Mouse (Mus musculus) heart, adult 8-10 months (tissue): Measurements from ENCODE around the gene Apoa1. TPM values are rescaled to one million over a fixed set of nuclear protein-coding genes. Genes with fewer than 3 reads are reported as not detected.

Experiments
- DNase-seq: peaks from one replicate; pipeline ENCODE4 v3.0.0; 2022; ENCODE audit warnings: low spot score
- total RNA-seq, 4 experiments: library from RNA; stranded (reverse); gene quantifications; 2 replicates each; pipeline ENCODE4 v1.2.4; 2022

The Apoa1 gene
- total RNA-seq, 4 experiments from 2014 or later: not detected

DNA sequence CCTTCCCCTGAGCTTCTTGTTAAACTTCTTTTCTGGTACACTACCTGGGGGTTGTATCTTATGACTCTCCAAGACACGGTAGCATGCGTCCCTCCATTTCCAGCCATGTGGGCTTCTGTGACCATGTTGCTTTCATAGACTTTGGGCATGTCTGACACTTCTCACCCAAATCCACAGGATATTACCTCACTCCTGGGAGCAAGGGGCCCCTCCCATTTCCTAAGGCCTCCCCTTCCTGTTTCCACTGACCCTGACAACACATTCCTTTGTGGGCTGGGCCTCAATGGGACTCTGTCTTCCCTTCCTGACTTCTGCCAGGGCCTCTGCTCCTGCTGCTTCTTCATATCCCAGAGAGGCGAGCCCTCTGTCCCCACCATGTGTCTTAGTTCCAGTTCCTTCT, 29.2 kb downstream of the Apoa1 start:
- peak; percentile 40 for DNase-seq

DNA sequence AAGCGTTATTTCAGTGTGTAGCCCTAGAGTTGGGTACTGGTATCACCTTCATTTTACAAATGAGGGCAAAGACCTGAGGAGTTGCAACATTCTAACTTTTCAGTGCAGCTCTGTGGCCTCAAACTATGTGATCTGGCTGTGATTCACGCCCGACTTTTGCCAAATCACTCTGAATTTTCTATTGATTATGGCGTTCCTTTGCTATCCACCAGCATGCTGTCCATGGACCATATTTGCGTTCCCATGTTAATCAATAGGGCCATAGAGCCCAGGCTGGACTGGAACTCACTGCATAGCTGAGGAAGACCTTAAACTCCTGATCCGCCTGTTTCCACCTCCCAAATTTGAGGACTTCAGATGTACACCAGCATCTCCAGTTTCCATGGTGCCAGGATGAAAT, 30.7 kb downstream of the Apoa1 start:
- no peak for DNase-seq

DNA sequence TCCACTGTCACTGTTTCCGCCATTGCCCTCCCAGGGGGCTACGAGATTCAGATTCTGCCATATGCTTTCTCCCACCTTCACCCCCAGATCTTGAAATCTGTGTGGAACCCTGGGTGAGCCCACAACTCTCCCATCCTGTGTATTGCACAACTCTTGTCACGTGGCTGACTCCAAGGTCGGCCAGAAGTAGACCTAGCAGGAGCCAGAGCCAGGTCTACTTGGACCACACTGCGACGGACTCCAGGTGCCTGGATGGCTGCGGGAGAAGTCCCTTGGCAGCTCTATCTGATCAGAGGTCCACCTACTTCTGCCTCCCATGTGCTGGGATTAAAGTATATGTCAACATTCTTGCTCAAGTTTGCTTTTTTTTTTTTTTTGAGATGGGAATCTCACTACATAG, 32.8 kb downstream of the Apoa1 start:
- DNase-seq: no peak

DNA sequence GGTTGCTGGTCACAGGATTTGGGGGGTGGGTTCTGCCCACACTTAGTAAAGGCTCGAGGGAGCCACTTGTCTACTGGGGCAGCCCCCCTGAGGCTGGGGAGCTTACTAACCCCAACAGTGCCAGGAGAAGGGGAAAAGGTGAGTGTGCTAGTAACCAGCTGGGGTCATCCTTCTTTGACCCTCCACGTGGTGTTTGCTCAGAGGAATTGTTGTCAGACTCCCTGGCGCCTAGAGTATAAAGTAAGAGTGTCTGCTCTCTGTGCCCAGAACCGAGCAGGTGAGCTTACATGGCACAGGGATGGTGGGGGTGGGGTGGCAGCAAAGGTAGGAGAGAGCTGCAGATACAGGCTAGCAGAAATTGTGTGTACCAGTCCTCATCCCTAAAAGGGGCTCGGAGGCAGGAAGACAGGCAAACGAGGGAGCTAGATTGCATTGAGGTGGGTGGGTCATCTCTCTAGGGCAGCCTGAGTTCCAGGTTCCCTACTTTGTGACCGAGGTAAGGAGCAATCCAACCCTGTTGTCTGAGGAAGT, 40.0 kb downstream of the Apoa1 start, which contains the start of gene Apoa5:
Apoa5 (plus strand) TSS at position 291 of the 531 bp plus-strand sequence.
- DNase-seq: no peak

DNA sequence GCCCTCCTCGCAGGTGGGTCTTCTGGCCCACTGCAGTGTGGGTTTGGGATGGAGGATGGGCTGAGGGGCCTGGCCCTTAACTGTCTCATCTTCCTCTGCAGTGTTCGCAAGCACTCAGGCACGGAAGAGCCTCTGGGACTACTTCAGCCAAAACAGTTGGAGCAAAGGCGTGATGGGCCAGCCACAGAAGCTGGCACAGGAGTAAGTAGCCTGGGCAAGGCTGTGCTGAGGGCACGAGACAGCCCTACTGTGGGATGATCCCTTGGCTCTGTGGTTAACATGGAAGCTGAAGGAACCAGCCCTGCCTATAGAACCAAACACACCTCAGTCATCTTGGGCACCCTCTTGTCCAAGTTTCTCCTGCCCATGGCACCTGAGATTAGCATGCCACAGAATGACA, 40.7 kb downstream of the Apoa1 start:
- DNase-seq: no peak

DNA sequence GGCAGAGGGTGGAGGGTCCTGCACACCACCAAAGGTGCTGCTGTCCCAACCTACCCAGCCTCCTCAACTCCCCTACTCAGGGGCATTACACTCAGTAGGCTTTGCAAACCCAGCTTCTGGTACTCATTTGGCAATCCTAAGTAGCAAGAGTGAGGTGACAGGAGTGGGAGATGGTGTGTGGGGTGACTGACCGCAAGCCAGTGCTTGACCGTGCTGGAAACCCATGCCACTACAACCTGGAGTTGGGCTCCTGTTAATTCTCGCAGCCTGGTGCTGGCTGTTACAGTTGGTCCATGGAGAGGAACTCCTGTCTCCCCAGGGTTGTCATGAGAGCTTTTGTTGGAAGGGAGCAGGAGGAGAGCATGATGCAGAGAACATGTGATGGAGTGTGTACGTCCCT, 42.4 kb downstream of the Apoa1 start:
- DNase-seq: no peak

DNA sequence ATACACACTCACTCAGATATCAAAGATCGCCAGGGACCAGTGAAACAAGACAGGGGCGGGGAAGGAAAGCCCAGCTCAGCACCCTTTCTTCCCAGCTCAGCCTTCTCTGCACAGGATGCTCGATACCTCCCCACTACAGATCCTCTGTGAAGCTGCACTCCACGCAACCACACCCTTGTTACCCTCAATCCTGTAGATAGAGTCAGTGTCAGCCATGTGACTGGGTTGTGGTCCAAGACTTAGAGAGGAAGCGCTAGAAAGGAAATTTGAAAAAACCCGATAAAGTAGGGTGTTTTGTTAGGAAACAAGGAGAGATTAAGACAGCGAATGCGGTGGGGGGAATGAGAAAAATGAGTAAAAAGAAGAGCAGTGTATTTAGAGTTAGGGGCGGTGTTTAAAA, 43.7 kb downstream of the Apoa1 start:
- no peak for DNase-seq

DNA sequence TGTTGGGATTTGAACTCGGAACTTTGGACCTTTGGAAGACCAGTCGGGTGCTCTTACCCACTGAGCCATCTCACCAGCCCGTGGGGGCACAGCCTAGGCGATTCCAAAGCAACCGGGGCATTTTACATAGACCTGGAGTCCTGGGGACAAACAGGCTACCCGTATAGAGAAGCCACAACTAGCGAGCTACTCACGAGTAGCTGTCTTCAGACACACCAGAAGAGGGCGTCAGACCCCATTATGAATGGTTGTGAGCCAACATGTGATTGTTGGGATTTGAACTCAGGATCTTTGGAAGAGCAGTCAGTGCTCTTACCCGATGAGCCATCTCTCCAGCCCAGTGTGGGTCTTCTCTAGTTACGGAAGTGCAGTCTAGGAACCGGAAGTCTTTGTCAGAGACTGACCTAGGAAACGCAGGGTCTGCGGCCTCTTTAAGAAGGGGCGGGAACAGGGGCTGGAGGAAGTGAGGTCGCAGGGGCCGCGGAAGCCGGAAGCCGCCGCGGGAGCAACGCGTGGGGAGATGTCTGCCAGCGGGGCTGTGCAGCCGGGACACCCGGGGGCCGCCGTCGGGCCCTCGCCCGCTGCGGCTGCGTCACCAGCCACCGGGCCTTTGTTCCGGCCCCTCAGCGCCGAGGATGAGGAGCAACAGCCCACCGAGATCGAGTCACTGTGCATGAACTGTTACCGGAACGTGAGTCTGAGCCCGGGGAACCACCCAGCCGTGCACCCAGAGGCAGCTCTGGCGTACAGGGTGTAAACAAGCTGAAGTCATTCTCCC, 44.5 kb downstream of the Apoa1 start, which contains the start of gene Zpr1:
Zpr1 (plus strand) TSS at position 388 of the 778 bp plus-strand sequence.
- peak; percentile 92 for DNase-seq

DNA sequence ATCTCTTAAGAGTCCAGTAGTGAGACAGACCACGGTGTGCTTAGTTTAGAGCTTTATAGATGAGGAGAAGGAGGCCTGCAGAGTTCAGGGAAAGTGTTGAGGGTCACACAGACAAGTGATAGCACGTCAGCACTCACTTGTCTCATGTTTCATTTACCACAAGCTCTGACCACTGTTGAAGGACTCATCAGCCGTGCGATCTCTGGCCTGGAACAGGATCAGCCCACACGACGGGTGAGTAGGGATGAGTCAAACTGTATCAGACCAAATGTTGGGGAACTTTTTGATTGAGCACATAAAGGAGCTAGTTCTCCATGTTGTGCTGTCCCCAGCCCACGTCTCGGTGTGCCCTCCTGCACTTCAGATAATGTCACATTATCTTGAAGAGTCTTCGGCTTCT, 46.1 kb downstream of the Apoa1 start:
- no peak for DNase-seq

Other genes with a start within 250 kb of the Apoa1 start
- 10 to 100 TPM; 44.4 to 54.1 (median 49.2) TPM for gene Pafah1b2, start 215.9 kb upstream of the Apoa1 start, total RNA-seq
- 10 to 100 TPM; 62.0 to 81.1 (median 73.3) TPM for gene Sik3, start 215.8 kb upstream of the Apoa1 start, total RNA-seq
- gene Apoc3, start 7.1 kb downstream of the Apoa1 start, total RNA-seq: not detected
- not detected for gene Apoa4, start 12.1 kb downstream of the Apoa1 start, total RNA-seq
- not detected for gene Apoa5, start 40.1 kb downstream of the Apoa1 start, total RNA-seq
- 10 to 100 TPM; 18.3 to 25.1 (median 20.9) TPM for gene Zpr1, start 44.5 kb downstream of the Apoa1 start, total RNA-seq
- 1 to 10 TPM; 6.6 to 9.0 (median 8.6) TPM for gene Bud13, start 54.4 kb downstream of the Apoa1 start, total RNA-seq
- gene 4931429L15Rik, start 91.4 kb downstream of the Apoa1 start, total RNA-seq: not detected